Mouse (Mus musculus) liver, postnatal 0 days (tissue): ENCODE results near the gene Ap4m1.

Experiments used
- CTCF ChIP-seq: sonication (generic); IDR thresholded peaks from 2 replicates; pipeline ENCODE4 v1.5.1; 2016; ENCODE audit warnings: antibody characterized with exemption, low read depth
- EP300 ChIP-seq: IDR thresholded peaks from 2 replicates; pipeline ENCODE4 v1.6.1; 2016; ENCODE audit warnings: antibody characterized with exemption, low read depth, mild to moderate bottlenecking

GRCm38 (mm10) chr5:138155443-138155976 lies 16.3 kb upstream of the Ap4m1 start, which contains the start of gene Zfp113:
- TF ChIP-seq EP300 = peak; percentile 65
- TF ChIP-seq CTCF = peak; percentile 98
